Mouse (Mus musculus): ENCODE measurements around the gene Ubc.
"Not testable (repeated sequence)": the region's sequence is repeated elsewhere in the genome, so short reads cannot be mapped to it uniquely, and the experiment has no call there.

GRCm38 (mm10) chr5:125387295-125387694 lies 2.7 kb downstream of the Ubc start:
- not testable (repeated sequence) for TF ChIP-seq CTCF (IDR thresholded peaks at IDR 0.05; ENCODE audit: extremely low read depth, insufficient read length, insufficient replicate concordance, low read depth, low read length); POLR2A (IDR thresholded peaks at IDR 0.05; ENCODE audit: low read depth, low read length)

Measured in small intestine, adult 2 months (tissue).